Mouse (Mus musculus) induced T-regulatory cell, adult 2 months (primary cell): ENCODE measurements around the gene Lrrc75a.
"Not testable (repeated sequence)": the region's sequence is repeated elsewhere in the genome, so short reads cannot be mapped to it uniquely, and the experiment has no call there.

Source experiments
- DNase-seq: peaks from one replicate; pipeline ENCODE4 v3.0.0-alpha.2; 2012; ENCODE audit warnings: low read depth

Gene Lrrc75a

GRCm38 (mm10) chr11:62647661-62648590 is at the start of gene Lrrc75a:
TSS of gene Lrrc75a (minus strand) at chr11:62648523.
- no peak for DNase-seq

DNA sequence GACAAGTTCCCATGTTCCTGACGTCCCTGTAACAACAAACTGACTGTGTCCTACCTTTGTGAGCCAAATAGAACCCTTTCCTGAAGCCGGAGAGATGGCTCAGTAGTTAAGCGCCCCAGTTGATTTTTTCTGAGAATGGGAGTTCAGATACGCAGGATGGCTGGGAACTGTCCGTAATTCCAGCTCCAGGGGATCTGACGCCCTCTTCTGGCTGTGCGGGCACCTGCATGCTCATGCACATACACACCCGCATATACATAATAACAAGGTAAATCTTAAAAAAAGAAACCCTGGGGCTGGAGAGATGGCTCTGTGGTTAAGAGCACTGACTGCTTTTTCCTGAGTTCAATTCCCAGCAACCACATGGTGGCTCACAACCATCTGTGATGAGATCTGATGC is 46.8 kb upstream of the Lrrc75a start:
- DNase-seq, result no peak

DNA sequence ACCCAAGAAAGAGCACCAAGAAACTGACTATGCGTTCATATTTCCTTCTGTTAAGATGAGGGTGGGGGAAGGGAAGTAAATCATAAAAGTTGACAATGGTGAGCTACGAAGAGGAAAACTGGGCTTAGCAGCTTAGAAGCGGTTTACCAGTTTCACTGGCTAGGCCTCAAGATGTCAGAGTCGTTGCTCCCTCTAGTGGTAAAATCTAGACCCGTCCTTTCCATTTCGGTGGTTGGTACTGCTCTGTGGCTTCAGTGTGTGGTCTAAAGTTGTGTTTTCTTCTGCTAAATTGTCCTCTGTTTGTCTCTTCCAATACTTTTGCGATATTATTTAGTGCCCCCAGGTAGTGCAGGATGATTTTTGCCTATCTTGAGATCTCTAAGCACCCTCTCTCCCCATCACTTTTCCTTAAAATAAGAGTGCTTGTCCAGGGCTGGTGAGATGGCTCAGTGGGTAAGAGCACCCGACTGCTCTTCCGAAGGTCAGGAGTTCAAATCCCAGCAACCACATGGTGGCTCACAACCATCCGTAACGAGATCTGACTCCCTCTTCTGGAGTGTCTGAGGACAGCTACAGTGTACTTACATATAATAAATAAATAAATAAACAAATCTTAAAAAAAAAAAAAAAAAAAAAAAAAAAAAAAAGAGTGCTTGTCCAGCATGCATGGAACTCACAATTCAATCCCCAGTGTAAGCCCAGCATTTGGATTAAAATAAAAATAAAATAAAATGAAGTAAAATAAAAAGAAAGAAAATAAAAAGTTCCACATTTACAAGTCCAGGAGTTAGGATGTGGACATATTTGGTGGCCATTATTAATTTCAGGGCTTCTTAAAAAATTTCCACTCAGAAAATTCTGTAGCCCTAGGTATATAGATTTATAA is 45.2 kb upstream of the Lrrc75a start:
- DNase-seq, result peak; percentile 91

DNA sequence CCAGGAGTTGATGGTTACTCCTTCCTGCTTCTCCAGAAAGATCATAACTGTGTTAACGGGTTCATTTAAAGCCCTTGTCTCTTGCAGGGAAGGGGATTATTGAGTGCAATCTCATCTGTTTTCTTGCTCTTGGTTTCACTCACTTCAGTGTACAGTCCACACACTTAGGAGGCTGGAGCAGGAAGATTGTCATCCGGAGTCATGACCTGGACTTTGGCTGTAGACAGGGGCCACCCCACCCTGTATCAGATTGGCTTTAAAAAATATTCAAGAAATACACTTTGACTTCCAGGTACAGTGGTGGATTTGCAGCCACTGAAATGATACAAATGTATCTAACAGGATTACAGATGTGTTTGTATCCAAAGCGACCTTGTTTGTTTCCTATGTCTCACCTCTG is 43.3 kb upstream of the Lrrc75a start:
- no peak for DNase-seq

DNA sequence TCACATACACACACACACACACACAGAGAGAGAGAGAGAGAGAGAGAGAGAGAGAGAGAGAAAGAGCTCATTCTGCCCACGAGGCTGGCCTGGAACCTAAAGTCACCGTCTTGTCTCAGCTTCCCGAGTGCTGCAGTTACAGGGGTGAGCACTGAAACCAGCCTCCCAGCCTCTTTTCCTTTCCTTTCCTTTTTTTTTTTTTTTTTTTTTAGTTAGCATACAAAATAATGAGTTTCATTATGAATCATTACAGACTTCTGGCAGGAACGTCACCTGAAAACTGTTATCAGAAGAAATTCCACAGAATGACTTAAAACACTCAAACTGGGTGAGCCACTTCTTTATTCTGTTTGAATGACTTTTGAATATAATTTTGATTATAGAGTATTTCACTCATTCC is 31.6 kb upstream of the Lrrc75a start:
- peak; percentile 16 for DNase-seq

GRCm38 (mm10) chr11:62678778-62679354 is 30.5 kb upstream of the Lrrc75a start:
- DNase-seq, result peak; percentile 41

DNA sequence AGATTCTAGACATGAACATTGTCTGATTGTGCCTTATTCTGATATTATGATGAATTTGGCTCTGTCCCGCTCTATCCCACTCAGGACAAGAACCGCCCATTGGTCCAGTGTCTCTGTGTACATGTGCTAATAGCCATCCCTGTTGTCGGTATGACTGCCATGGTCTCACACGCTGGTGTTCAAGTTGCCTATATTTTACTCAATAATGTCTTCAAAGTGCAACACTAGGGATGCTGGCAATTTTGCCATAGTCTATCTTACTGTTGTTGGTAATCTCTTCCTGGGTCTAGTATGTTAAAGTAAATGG is 27.9 kb upstream of the Lrrc75a start:
- DNase-seq, result no peak

DNA sequence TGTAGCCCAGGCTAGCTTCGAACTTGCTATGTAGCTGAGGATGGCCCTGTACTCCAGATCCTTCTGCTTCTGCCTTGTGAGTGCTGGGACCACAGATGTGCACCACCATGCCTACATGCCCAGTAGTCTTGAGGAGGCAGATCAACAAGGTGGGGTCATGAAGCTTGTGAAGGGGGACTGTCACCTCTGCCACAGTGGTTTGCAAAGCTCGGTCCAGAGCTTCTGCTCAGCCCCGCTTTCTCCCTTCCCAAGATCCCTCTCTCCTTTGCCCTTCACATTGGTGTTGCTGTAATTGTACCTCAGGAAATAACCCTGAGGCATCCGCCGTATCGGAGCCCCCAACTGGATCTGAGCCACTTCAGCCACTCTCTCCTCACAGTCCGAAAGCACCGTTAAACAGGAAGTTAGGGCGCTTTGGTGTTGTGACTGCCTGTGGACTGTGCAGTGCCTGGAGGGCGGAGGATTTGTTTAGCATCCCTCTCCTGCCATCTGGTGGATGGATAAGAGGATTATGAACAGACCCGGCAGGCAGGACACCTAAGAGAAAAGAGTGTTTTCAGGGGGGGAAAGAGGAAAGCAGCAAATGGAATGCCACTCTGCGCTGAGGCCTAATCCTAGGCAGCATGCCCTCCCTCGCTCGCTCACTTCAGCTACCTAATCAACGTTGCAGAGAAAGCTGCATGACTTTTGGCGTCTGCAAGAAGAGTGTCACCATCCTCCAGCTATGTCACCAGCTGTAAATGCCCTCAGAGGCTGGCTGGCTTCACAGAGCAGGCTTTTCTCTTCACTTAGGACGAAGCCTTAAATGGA is 27.4 kb upstream of the Lrrc75a start:
- DNase-seq, result peak; percentile 81

DNA sequence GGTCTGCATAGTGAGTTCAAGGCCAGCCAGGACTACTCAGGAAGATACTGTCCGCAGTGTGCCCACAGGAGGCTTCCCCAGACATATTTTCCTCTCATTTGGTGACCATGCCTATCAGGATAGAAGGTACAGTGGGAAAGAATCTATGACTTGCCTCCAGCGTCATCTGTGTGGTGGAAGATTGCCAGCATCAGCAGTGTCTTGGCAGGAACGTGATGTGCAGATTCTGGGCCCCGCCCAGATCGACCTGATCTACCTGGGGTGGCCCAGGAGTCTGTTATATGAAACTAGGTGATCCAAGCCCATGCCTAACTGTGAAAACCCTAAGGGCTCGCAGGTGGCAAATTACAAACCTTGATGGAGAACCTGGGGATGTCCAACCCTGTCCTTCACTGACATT is 21.7 kb upstream of the Lrrc75a start:
- no peak for DNase-seq

DNA sequence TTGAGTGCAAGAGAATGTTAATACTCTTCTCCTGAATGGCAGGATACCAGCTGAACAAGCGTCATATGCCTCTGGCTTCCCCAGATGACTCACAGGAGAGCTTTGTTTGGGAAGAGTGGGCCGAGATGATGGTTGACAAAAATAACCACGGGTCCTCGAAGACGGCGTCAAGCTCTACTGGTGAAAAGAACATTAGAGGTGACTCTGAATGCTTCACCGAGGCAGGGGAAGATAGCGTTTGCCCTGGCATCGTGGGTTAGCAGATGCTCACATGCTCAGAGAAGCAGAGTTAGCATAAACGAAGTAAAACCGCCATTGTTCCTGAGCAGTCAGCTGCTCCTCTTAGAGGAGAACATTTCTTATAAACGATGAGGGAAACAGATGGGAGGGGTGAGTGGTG is 21.1 kb upstream of the Lrrc75a start:
- no peak for DNase-seq

DNA sequence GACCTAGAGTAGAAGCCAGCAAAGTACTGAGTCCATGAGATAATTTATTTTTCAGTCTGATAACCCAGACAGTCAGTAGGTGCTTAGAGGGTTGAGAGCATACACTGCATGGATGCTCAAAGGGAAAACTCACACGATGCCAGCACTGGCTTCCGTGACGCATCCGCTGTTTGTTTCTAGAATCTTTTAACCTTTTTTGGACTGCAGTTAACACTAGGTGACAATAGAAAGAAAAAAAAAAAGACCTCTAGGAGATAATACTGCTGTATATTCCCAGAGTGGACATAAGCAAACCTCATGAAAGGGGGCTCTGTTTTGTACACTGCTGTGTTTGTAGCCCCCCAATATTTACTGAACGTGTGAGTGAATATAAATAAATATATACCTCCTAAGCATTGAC is 20.7 kb upstream of the Lrrc75a start:
- DNase-seq, result no peak

DNA sequence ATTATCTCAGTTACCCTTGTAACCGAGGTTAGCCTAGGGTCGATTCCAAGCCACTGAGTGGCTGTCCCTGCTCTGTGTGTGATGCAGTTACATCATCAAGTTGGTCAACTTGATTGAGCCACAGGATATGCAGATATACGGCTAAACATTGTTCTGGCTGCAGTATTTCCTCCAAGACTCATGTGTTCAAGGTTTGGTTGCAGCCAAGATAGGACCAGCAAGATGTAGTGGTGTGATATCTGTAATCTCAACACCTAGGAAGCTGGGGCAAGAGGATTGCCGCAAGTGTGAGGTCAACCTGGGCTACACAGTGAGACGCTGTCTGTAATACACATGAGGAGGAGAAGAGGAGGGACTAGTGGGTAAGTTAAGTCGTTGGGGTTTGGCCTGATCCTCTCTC is 15.9 kb upstream of the Lrrc75a start:
- DNase-seq, result no peak

GRCm38 (mm10) chr11:62660885-62661284 is 12.6 kb upstream of the Lrrc75a start:
- no peak for DNase-seq

DNA sequence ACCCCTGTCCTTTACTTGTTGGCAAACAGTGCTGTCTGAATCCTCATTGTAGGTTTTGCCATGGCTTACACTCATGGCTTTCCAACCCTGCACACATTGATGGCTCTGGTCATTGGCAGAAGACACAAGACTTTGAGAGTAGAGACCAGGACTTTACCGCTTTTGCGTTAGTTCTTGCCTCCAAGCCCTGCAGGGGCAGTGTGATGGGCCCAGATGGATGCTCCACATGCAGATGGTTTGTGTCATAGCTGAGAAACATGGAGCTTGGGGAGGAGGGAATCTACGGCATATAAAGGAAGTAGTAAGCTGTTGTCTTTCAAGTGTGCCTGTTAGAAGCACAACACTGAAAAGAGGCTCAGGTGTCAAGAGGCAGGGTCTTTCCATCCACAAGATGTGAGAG is 3.8 kb upstream of the Lrrc75a start:
- DNase-seq, result no peak

GRCm38 (mm10) chr11:62651563-62651962 is 3.2 kb upstream of the Lrrc75a start:
- no peak for DNase-seq

DNA sequence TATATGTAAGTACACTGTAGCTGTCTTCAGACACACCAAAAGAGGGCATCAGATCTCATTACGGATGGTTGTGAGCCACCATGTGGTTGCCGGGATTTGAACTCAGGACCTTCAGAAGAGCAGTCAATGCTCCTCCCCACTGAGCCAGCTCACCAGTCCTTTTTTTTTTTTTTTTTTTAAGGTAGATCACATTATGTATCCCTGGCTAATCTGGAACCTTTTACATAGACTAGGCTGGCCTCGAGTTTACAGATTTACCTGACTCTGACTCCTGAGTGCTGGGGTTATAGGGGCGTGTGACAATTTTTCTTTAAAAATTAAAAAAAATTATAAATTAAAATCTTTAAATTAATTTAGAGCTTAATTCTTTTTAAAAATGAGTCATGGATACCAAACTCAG is 1.5 kb upstream of the Lrrc75a start:
- DNase-seq, result not testable (repeated sequence)

DNA sequence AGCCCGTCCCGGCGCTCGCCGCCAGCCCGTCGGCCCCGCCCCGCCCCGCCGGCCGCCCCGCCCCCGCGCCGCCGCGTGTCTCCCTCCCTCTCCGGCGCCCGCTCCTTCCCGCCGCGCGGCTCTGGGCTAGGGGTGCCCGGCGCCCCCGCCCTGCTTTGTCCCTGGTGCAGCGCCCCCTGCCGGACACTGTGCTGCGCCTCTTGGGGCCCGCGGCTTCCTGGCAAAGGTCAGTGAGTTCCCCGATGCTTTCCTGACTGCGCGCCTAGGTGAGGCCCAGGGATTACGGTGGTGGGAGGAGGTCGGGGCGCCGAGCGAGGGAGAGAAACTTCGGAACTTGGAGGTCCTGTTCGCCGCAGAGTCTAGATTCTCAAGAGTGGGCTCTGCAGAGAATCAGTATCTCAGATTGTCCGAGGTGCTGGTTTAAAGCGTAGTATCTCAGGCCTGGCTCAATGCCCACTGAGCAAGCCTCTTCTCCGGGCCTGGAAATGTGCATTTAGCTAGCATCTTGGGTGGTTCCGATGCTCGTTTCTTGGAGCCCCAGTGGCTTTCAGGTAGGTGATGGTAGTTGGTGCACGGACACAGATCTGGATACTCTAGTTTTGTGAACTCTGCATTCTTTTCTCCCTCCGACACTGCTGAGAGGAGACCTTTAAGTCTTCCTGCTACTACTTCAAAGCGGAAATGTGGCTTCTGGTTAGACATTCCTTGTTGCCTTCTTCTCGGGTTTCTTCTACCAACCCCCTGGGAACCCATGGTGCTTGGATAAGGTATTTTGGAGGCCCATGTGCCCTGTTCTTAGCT is 468 bp upstream of the Lrrc75a start, which contains the start of gene Mmgt2:
Gene Mmgt2, plus strand, starts transcription at position 74 of the 801 bp plus-strand sequence.
- peak; percentile 97 for DNase-seq

GRCm38 (mm10) chr11:62646958-62647515 is 1.3 kb downstream of the Lrrc75a start:
- peak; percentile 11 for DNase-seq

GRCm38 (mm10) chr11:62646495-62646843 is 1.9 kb downstream of the Lrrc75a start:
- peak; percentile 13 for DNase-seq

GRCm38 (mm10) chr11:62645732-62646494 is 2.4 kb downstream of the Lrrc75a start:
- DNase-seq, result no peak
